Mouse (Mus musculus): ENCODE results near the gene Tmem8b.

The Tmem8b gene

DNA sequence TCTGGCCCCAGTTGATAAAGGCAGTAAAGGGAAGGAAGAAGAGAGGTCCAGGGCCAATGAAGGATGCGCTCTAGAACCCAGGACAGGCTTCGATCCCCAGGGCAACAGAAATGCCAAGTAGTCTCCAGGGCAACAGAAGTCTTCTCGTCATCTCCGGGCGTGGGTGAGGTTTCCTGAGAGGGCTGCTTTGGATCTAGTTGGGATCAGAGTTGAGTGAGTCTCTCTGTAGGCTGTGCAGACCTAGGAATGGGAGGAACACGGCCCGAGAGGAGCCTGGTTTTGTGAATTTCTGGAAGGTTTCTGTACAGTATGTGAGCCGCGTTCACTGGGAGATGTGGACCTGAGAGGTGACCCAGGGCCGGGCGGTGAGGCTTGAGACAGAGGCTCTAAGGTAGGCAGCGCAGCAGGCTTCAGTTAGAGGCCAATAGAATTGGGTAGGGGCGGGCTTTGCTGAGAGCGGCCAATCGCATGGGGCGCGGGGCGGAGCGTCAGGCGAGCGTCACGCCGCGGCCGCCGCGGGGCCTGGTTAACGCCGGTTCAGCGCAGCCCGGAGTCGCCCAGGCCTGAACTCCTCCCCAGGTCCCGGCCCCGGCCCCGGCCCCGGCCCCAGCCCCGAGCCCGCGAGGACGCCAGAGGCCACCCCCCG lies at the start of gene Tmem8b, which contains the start of gene Fam221b:
Gene Tmem8b (plus strand): TSS at position 190 of the 646 bp plus-strand sequence.
Gene Fam221b (minus strand): TSS at position 364 of the 646 bp plus-strand sequence.
- in situ Hi-C loops (cut with MboI) = no loop called here

DNA sequence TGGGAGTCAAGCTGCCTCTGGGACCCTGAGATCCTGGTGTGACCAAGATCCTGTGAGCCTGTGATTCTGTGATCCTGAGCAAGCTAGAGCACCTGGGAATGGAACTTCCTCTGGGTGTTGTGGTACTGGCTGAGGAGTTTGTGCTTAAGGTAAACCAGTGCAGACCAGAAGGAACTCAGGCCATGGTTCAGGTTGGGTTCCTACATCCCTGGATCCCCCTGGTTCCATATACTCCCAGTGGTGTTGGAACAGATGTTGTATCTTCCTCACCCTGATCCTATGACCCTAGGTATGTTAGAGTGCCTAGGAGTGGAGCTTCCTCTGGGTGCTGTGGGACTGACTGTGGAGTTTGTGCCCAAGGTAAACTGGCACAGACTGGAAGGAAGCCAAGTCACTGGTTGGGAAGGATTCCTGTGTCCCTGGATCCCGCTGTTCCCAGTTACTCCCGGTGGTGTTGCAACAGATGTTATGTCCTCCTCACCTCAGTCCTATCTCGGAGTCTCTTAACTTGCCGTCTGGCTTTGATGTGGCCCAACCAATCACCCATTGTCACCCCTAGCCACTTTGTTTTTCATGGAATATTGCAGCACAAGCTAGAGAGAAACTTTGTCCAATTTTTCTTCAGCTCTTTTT lies 48.5 kb upstream of the Tmem8b start:
- in situ Hi-C loops (cut with MboI) = no loop called here

DNA sequence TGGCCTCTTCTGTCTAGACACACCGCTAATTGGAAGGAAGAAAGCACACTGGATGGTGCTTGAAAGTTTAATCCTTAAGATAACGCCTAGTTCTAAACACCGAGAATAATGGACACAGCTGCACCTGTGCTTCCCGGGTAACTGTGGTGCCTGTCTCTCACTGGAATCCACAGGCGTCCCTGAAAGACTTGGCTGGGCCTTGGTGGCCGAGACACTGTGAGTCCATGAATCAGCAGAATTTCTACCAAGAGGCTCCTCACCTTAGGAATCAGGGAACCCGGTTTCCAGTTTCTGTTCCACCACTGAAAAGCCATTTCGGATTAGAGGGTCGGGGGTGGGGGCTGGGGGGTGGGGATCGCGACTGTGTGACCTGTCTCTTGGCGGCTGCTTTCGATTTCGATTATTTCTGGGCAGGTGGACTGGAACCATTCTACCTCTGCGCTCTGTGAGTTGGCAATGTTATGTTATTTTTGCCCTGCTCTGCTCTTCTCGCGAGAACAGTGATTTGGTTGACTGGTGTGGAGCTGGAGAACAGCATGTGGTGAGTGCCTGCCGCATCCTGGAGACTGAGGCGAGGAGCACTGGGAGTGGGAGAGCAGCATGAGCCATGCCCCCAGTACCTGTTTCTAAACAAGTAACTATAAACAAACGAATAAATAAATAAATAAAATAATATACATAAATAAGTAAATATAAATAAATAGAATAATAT lies 39.5 kb upstream of the Tmem8b start:
- in situ Hi-C loops (cut with MboI) = no loop called here

DNA sequence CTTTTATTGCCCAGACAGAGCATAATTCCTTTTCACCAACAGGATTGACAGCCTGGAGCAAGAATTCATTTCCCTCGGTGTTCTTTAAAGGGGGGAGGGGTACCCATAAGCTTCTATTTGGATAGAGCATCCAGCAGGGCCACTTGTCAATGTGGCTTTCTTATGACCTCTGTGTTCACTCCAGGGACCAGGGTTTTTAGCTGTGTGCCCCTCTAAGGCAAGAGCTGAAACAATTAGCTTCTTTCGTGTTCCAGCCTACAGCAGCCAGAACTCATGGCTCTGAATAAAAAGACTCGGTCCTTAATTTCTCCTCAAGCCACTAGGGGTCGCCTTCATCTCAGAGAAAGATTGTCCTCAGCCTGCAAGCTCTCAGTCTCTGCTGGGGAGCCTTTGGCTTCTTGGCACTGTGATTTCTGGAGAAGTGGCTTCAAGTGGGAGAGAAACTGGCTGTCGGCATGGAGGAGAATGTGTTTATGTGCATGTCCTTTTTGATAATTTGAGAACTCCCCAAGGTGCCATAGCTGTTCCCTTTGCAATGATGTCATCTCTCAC lies 38.7 kb upstream of the Tmem8b start:
- in situ Hi-C loops (cut with MboI) = no loop called here

DNA sequence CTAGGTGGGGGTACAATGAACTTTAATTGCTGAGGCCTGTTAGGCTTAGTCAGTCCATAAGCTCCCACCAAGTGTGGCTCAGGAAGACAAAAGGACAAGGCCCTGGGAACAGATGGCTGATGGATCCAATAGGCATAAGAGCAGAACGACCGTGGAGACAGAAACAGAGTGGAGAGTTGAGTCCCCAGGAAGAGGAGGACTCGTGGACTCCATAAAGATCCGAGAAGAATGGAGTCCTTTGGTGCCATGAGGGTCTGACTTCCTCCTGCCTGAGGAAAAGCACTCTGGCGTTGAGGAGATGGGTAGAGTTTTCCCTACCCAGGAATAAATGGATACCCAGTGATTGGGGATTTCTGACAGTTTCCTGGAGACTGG lies 38.1 kb upstream of the Tmem8b start:
- in situ Hi-C loops (cut with MboI) = no loop called here

DNA sequence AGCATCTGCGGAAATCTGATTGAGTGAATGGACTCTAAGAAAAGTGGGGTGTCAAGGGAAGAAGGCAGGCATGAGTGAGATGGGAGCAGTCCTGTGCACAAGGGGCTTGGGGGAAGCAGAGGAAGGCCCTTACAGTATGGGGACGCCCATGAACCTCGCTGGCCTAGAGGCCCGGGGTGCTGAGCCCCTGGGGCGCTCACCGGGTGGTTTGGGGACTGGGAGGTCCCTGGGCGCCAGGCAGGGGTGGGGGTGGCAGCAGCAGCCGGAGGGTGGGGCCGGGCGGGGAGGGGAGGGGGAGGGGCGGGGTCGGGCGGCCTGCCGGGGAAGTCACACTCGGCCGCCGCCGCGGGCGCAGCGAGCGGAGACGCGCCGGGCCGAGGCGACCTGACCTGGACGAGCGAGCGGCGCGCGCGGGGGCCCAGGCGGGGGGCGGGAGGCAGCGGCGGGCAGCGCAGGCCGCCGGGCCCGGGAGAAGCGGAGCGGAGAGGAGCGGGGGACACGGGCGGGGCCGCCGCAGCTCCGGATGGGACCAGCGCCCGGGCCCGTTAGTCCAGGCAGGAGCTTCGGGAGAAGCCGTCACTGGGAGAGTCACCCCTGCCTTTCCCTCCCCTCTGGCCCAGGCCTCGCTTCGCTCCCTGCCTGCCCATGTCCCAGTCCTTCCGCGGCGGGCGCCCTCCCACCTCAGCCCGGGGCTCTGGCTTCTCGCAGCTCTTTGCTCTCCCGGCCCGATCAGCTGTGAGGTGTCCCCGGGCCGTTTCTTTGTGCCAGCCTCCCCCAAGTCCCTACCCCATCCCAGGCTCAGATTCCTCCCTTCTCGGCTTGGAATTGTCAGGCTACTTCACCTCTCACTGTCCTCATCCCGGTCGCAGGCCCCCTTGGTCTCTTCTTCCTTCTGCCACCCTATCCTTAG lies 37.5 kb upstream of the Tmem8b start, which contains the start of gene Npr2:
Gene Npr2 (plus strand): TSS at position 890 of the 910 bp plus-strand sequence.
- in situ Hi-C loops (cut with MboI) = no loop called here

DNA sequence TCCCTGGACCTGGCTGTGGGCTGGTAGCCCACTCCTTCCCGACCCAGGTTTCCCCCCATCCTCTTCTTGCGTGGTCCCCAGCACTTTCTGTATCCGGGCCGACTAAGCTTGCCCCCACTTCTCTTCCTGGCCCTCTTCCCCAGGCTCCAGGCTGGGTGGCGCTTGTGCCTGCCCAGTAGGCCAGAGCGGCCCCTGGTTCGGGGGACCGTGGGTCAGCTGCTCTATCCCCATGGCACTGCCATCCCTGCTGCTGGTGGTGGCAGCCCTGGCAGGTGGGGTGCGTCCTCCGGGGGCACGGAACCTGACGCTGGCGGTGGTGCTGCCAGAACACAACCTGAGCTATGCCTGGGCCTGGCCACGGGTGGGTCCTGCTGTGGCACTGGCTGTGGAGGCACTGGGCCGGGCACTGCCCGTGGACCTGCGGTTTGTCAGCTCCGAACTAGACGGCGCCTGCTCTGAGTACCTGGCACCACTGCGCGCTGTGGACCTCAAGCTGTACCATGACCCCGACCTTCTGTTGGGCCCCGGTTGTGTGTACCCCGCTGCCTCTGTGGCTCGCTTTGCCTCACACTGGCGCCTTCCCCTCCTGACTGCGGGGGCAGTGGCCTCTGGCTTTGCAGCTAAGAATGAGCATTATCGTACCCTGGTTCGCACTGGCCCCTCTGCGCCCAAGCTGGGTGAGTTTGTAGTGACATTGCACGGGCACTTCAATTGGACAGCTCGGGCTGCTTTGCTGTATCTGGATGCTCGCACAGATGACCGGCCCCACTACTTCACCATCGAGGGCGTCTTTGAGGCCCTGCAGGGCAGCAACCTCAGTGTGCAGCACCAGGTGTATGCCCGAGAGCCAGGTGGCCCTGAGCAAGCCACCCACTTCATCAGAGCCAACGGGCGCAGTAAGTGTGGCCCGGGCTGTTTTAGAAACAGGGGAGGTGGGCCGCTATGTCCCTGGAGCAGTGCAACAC lies 36.5 kb upstream of the Tmem8b start:
- in situ Hi-C loops (cut with MboI) = no loop called here

DNA sequence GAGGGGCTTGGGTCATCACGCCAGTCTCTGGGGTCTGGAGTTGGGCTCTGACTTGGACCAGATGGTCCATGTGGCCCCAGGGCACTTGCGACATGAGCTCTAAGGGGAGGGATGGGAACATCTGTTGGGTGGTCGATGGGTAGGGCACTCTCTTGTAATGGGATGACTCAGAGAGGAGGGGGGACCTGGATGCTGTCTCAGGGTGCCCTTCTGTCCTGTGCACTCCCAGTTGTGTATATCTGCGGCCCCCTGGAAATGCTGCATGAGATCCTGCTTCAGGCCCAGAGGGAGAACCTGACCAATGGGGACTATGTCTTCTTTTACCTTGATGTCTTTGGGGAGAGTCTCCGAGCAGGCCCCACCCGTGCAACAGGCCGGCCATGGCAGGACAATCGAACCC lies 35.5 kb upstream of the Tmem8b start:
- in situ Hi-C loops (cut with MboI) = no loop called here

DNA sequence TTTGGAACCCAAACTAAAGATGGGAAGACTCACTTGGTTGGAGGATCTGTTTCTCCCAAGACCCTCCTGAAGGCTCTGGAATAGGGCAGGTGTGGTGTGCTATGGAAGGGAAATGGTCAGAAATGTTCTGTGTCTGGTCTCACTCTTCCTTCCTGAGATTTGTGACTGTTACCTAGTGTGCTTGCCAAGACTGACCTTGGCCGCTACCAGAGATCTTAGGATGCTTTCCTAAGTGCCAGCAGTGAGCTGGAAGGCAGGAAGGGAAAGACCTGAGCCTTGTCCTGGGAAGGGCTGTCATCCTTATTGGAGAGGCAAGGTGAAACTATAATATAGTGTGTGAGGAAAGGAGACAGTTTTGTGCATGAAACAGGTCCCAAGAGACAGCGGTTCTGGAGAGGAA lies 35.0 kb upstream of the Tmem8b start:
- in situ Hi-C loops (cut with MboI) = no loop called here

DNA sequence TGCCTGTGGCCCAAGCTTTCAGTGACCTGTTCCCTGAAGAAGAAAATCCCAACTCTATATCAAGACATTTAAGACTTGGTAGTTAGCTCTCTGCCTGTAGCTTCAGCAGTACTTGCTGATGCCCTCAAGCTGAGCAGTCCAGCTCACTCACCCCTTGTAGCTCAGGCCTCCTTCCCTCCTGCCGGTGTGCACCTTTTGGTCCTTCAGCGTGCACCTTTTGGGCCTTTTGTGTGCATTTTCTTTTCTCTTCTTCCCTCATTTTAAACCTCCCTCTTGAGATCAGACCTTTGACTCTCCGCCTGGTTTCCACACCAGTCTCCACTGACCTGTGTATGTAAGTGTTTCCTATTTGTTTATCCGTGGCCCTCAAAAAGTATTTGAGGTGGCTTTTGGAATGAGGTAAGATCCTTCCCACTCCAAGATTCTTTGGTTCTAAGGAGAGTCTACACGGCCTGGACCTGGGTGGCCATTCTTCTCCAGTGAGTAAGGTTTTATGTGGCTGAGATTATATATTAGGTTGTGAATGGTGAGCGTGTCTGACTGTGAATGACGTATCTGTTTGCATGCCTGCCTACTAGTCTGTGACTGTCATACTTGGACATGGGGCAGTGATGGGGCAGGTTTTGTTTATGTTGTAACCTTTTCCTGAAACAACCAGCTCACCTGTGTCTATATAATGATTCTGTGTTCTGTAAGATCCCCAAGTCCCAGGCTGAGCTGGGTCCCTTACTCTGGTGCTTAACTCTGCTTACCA lies 34.0 kb upstream of the Tmem8b start:
- in situ Hi-C loops (cut with MboI) = no loop called here

DNA sequence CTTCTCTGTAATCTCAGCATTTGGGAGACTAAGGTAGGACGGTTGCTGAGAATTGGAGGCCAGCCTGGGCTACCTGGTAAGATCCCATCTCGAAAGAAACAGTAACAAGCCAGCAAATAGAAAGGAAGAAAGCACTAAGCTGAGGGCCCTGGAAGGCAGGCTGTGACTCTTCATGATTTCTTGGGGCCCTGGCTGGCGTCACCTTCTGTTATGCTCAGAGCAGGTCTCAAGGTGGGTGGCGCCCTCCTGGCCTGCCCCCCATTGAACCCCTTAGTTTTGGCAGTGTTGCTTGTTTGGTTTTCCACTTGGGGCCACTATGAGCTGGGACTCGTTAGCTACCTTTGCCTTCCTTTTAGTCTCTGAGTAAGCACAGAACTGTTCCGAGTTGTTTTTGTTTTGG lies 32.0 kb upstream of the Tmem8b start:
- in situ Hi-C loops (cut with MboI) = no loop called here

DNA sequence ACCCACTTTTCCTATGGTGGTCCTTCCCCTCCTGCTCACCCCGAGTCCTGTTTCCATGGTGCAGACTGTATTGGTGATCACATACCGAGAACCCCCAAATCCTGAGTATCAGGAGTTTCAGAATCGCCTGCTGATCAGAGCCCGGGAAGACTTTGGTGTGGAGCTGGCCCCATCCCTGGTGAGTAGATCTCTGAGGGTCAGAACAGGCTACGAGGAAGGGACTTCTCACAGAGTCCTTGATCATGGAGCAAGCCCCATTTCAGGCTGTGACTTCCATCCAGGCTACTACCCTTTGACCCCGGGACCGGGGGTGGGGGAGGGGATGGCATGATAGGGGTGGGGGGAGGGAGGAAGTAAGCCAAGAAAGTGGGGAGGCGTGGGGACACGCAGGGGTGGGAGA lies 28.7 kb upstream of the Tmem8b start:
- in situ Hi-C loops (cut with MboI) = no loop called here

DNA sequence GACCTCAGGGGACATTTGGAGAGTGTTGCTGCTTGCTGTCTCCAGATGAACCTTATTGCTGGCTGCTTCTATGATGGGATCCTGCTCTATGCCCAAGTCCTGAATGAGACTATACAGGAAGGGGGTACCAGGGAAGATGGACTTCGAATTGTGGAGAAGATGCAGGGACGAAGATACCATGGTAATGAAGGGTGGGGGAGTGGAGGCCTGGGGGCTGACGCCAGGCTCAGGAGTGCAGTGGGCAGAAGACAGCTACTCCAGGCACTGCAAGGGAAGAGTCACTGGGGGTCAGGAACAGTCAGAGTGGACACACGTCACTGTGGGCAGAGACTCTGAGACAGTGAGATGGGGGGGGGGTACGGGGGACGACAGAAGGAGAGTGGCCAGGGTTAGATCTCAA lies 28.3 kb upstream of the Tmem8b start:
- in situ Hi-C loops (cut with MboI) = no loop called here

DNA sequence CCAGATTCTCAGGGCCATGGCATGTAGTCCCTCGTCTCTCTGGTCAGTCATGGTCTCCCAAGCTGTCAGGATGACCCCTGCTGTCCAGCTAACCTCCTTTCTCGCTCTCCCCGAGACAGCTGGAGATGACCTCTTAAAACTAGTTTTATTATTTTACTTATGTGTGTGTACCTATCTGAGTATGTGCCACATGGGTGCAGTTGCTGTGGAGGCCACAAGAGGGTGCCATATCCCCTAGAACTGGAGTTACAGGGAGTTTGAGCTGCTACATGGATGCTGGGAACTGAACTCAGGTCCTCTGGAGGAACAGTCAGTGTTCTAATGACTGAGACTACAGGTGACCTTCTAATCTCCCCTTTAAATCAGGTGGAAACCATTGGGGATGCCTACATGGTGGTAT lies 19.0 kb upstream of the Tmem8b start:
- in situ Hi-C loops (cut with MboI) = no loop called here

DNA sequence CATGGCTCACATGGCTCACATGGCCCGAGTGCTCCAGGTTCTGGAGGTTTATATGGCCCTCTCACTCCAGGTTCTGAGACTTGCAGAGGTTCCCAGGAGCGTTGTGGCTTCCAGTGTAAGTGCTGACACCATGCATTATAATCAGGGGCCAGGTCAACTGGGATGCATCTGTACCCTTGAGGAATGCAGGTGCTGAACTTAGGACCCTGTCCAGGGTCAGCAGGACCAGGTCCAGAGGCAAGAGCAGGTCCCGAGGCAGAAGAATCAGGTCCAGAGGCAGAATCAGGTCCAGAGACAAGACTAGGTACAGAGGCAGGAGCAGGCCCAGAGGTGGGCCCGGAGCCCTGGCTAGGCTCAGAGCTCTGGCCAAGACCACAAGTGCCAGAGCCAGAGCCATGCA lies 16.0 kb upstream of the Tmem8b start:
- in situ Hi-C loops (cut with MboI) = no loop called here

DNA sequence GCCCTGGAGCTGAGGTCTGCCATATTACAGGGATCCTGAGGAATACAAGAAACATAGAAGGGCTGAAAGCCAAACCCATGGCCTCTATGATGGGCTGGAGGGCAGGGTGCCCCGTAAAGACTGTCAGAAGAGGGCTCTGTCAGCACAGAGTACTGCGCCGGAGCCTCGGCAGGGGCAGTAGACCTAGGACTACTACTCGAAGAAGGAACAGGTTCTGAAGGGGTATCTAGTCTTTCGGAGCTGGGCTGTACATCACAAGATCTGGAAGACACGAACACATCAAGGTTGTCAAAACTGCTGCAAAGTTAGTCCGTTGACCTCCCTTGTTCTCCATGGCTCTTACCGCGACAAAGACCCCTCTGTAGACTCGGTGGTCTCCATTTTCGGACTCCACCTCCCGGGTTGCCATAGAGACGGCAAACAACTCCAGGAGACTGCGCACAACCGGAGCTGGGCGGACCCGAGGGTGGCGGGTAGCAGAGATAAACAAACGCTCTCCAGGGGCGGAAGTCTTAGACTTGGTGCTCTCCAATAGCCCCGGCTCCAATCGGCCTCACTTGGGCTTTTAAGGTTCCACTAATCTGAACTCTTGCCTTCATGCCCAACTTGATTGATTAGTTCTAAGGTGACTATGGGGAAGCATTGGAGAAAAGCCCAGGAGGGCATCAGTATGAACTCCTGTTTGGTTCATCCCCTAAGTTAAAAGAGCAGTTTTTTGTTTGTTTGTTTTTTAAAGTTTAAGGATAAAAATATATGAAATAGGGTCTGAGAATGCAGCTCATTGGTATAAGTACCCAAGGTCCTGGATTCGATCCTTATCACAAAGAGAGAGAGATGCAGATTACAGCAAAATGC lies 15.4 kb upstream of the Tmem8b start, which contains the start of gene Spag8:
Gene Spag8 (minus strand): TSS at position 434 of the 855 bp plus-strand sequence.
- in situ Hi-C loops (cut with MboI) = no loop called here

DNA sequence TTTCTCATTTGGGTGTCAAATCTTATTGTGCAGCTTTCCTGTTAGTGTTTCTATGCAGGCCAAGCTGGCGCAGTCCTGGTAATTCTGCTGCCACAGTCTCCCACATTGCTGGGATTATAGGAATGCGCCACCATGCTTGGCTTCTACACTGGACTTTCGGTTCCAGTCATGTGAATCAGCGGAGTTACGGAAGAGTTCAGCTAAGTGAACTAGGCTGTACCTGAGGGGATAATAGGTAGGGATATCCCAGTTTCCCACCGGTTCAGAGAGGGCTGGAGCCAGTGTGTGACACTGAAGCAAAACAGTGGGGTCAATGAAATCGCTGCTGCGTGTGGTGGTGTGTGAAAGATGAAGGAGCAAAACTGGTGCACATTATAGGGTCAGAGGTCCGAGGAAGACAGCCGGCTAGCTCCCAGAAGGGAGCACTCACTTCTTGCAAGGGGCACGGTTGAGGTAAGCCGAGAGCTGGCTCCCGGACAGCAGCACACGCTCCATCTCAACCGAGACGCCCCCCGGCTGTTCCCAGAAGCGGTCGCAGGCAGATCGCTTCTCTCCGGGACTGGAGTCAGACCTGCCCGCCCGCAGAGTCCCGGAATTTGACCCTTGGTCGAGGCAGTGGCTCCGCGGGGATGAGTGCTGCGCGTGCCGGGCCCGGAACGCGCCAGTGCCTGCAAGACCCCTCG lies 13.0 kb upstream of the Tmem8b start:
- in situ Hi-C loops (cut with MboI) = no loop called here

Measured in mature B cell (primary cell).